Mouse (Mus musculus) CH12.LX (cell line): ENCODE data around the gene Dhx37. TPM values are rescaled to one million over a fixed set of nuclear protein-coding genes. Genes with fewer than 3 reads are reported as not detected.

Experiments used
- DNase-seq: peaks from one replicate; pipeline ENCODE4 v3.0.0-alpha.2; 2013; ENCODE audit errors: extremely low read depth
- H3K27ac ChIP-seq: 2 replicates; pipeline ENCODE4 v1.5.1; 2012; ENCODE audit warnings: low read depth, mild to moderate bottlenecking, control low read depth, moderate library complexity; ENCODE audit not compliant: insufficient read depth
- H3K27me3 ChIP-seq: replicated peaks from 2 replicates; pipeline ENCODE3; 2012; ENCODE audit warnings: inconsistent platforms
- H3K36me3 ChIP-seq, 2 experiments: replicated peaks in 1 of 2; 2 replicates each; pipeline versions ENCODE3 to v1.6.1; 2012; ENCODE audit warnings: inconsistent platforms in 1 of 2, low read length in 1 of 2, mild to moderate bottlenecking in 1 of 2, mixed read lengths in 1 of 2, moderate library complexity in 1 of 2; ENCODE audit not compliant: control insufficient read depth in 1 of 2, insufficient read depth in 1 of 2
- H3K4me1 ChIP-seq, 2 experiments: 2 replicates each; pipeline ENCODE4 v1.6.1; 2012; ENCODE audit warnings: inconsistent platforms in 1 of 2, moderate library complexity in 1 of 2; ENCODE audit not compliant: insufficient read depth in 2 of 2, control insufficient read depth in 1 of 2
- H3K4me2 ChIP-seq: 2 replicates; pipeline ENCODE4 v1.6.1; 2012; ENCODE audit warnings: low read depth, mild to moderate bottlenecking, control low read depth; ENCODE audit not compliant: poor library complexity, insufficient read depth, severe bottlenecking
- H3K4me3 ChIP-seq, 3 experiments: fragments of 150-350 bp in 1 of 3; sonication (generic) in 1 of 3; replicated peaks in 1 of 3; 2 replicates each; pipeline versions ENCODE3 to v1.5.1; 2011 to 2012; ENCODE audit warnings: low read depth in 2 of 3, low read length in 2 of 3, mild to moderate bottlenecking in 2 of 3, moderate library complexity in 2 of 3, control low read depth in 1 of 3, improper control_type of control experiment in 1 of 3, inconsistent platforms in 1 of 3, mixed read lengths in 1 of 3; ENCODE audit not compliant: poor library complexity in 1 of 3
- H3K79me2 ChIP-seq: replicated peaks from 2 replicates; pipeline ENCODE4 v1.6.1; 2012; ENCODE audit warnings: mild to moderate bottlenecking, moderate library complexity; ENCODE audit not compliant: control insufficient read depth, poor library complexity, insufficient read depth, severe bottlenecking; ENCODE audit errors: extremely low read depth
- H3K9ac ChIP-seq: 2 replicates; pipeline ENCODE4 v1.6.1; 2012; ENCODE audit warnings: low read depth, mild to moderate bottlenecking, control low read depth, moderate library complexity; ENCODE audit not compliant: insufficient read depth
- H3K9me3 ChIP-seq: replicated peaks from 2 replicates; pipeline ENCODE3; 2012; ENCODE audit warnings: low read length, inconsistent platforms, mixed read lengths
- BHLHE40 ChIP-seq: IDR thresholded peaks from 2 replicates; pipeline ENCODE4 v1.6.1; 2011; ENCODE audit warnings: mild to moderate bottlenecking, low read depth, low read length, improper control_type of control experiment
- CHD1 ChIP-seq: IDR thresholded peaks from 2 replicates; pipeline ENCODE4 v1.6.1; 2012; ENCODE audit warnings: low read depth, low read length, improper control_type of control experiment, inconsistent platforms
- CHD2 ChIP-seq: IDR thresholded peaks from 2 replicates; pipeline ENCODE4 v1.6.1; 2011; ENCODE audit warnings: low read length, improper control_type of control experiment
- CTCF ChIP-seq, 2 experiments: IDR thresholded peaks in 1 of 2; conservative IDR thresholded peaks in 1 of 2; 2 replicates each; pipeline ENCODE4 v1.5.1; 2011 to 2012; ENCODE audit warnings: low read depth in 2 of 2, low read length in 2 of 2, improper control_type of control experiment in 1 of 2, inconsistent platforms in 1 of 2, mild to moderate bottlenecking in 1 of 2, moderate library complexity in 1 of 2
- E2F4 ChIP-seq: IDR thresholded peaks from 2 replicates; pipeline ENCODE4 v1.6.1; 2011; ENCODE audit warnings: low read depth, low read length, improper control_type of control experiment; ENCODE audit not compliant: insufficient replicate concordance
- ELF1 ChIP-seq: IDR thresholded peaks from 2 replicates; pipeline ENCODE4 v1.6.1; 2014; ENCODE audit warnings: low read depth, mild to moderate bottlenecking, inconsistent platforms, low read length, improper control_type of control experiment
- EP300 ChIP-seq: IDR thresholded peaks from 2 replicates; pipeline ENCODE4 v1.6.1; 2011; ENCODE audit warnings: low read length, improper control_type of control experiment
- ETS1 ChIP-seq: conservative IDR thresholded peaks from 2 replicates; pipeline ENCODE4 v1.6.1; 2012; ENCODE audit warnings: low read depth, mild to moderate bottlenecking, inconsistent platforms, low read length, improper control_type of control experiment, moderate library complexity
- GABPA ChIP-seq: IDR thresholded peaks from 2 replicates; pipeline ENCODE4 v1.6.1; 2012; ENCODE audit warnings: low read depth, low read length, improper control_type of control experiment, inconsistent platforms; ENCODE audit not compliant: insufficient replicate concordance
- HCFC1 ChIP-seq: IDR thresholded peaks from 2 replicates; pipeline ENCODE4 v1.6.1; 2012; ENCODE audit warnings: low read depth, mild to moderate bottlenecking, inconsistent platforms, low read length, improper control_type of control experiment
- IRF4 ChIP-seq: IDR thresholded peaks from 2 replicates; pipeline ENCODE4 v1.6.1; 2014; ENCODE audit warnings: low read depth, mild to moderate bottlenecking, inconsistent platforms, low read length, improper control_type of control experiment
- JUN ChIP-seq: IDR thresholded peaks from 2 replicates; pipeline ENCODE4 v1.6.1; 2011; ENCODE audit warnings: low read depth, mild to moderate bottlenecking, low read length, improper control_type of control experiment, moderate library complexity; ENCODE audit not compliant: insufficient read depth
- JUND ChIP-seq: conservative IDR thresholded peaks from 2 replicates; pipeline ENCODE4 v1.6.1; 2011; ENCODE audit warnings: low read depth, low read length, improper control_type of control experiment
- KAT2A ChIP-seq: IDR thresholded peaks from 2 replicates; pipeline ENCODE4 v1.6.1; 2012; ENCODE audit warnings: low read length, improper control_type of control experiment, inconsistent platforms; ENCODE audit not compliant: insufficient replicate concordance
- MAFK ChIP-seq: IDR thresholded peaks from 2 replicates; pipeline ENCODE4 v1.6.1; 2011; ENCODE audit warnings: low read length, improper control_type of control experiment; ENCODE audit not compliant: insufficient replicate concordance
- MAX ChIP-seq: IDR thresholded peaks from 2 replicates; pipeline ENCODE4 v1.6.1; 2011; ENCODE audit warnings: low read length, improper control_type of control experiment
- MAZ ChIP-seq: IDR thresholded peaks from 2 replicates; pipeline ENCODE4 v1.6.1; 2012; ENCODE audit warnings: low read depth, mild to moderate bottlenecking, inconsistent platforms, low read length, improper control_type of control experiment, moderate library complexity
- MEF2A ChIP-seq: IDR thresholded peaks from 2 replicates; pipeline ENCODE4 v1.6.1; 2014; ENCODE audit warnings: low read depth, mild to moderate bottlenecking, inconsistent platforms, low read length, improper control_type of control experiment, borderline replicate concordance
- MXI1 ChIP-seq: IDR thresholded peaks from 2 replicates; pipeline ENCODE4 v1.6.1; 2011; ENCODE audit warnings: mild to moderate bottlenecking, low read depth, low read length, improper control_type of control experiment
- MYC ChIP-seq: IDR thresholded peaks from 2 replicates; pipeline ENCODE4 v1.6.1; 2011; ENCODE audit warnings: low read depth, mild to moderate bottlenecking, improper control_type of control experiment, low read length
- NELFE ChIP-seq: IDR thresholded peaks from 2 replicates; pipeline ENCODE4 v1.6.1; 2011; ENCODE audit warnings: low read depth, low read length, improper control_type of control experiment
- NRF1 ChIP-seq: IDR thresholded peaks from 2 replicates; pipeline ENCODE4 v1.6.1; 2014; ENCODE audit warnings: low read depth, mild to moderate bottlenecking, inconsistent platforms, low read length, improper control_type of control experiment, moderate library complexity
- PAX5 ChIP-seq: IDR thresholded peaks from 2 replicates; pipeline ENCODE4 v1.6.1; 2012; ENCODE audit warnings: low read length, inconsistent platforms, mixed read lengths
- POLR2A ChIP-seq: IDR thresholded peaks from 2 replicates; pipeline ENCODE4 v1.6.1; 2011; ENCODE audit warnings: low read depth, mild to moderate bottlenecking, improper control_type of control experiment, low read length
- POLR2AphosphoS2 ChIP-seq: IDR thresholded peaks from 2 replicates; pipeline ENCODE4 v1.6.1; 2011; ENCODE audit warnings: low read depth, low read length, improper control_type of control experiment
- RAD21 ChIP-seq: IDR thresholded peaks from 2 replicates; pipeline ENCODE4 v1.6.1; 2011; ENCODE audit warnings: low read depth, mild to moderate bottlenecking, low read length, improper control_type of control experiment, moderate library complexity
- RCOR1 ChIP-seq: conservative IDR thresholded peaks from 2 replicates; pipeline ENCODE4 v1.6.1; 2012; ENCODE audit warnings: low read depth, mild to moderate bottlenecking, inconsistent platforms, low read length, improper control_type of control experiment
- SIN3A ChIP-seq: IDR thresholded peaks from 2 replicates; pipeline ENCODE4 v1.6.1; 2012; ENCODE audit warnings: low read length, improper control_type of control experiment, inconsistent platforms
- SMC3 ChIP-seq: IDR thresholded peaks from 2 replicates; pipeline ENCODE4 v1.6.1; 2011; ENCODE audit warnings: low read depth, low read length, improper control_type of control experiment
- TBP ChIP-seq: conservative IDR thresholded peaks from 2 replicates; pipeline ENCODE4 v1.6.1; 2011; ENCODE audit warnings: low read depth, low read length, improper control_type of control experiment
- TCF12 ChIP-seq: IDR thresholded peaks from 2 replicates; pipeline ENCODE4 v1.6.1; 2014; ENCODE audit warnings: low read depth, mild to moderate bottlenecking, inconsistent platforms, low read length, improper control_type of control experiment
- UBTF ChIP-seq: IDR thresholded peaks from 2 replicates; pipeline ENCODE4 v1.6.1; 2012; ENCODE audit warnings: low read depth, mild to moderate bottlenecking, inconsistent platforms, low read length, improper control_type of control experiment, moderate library complexity
- USF1 ChIP-seq: IDR thresholded peaks from 2 replicates; pipeline ENCODE4 v1.6.1; 2014; ENCODE audit warnings: low read depth, mild to moderate bottlenecking, inconsistent platforms, low read length, improper control_type of control experiment
- USF2 ChIP-seq: conservative IDR thresholded peaks from 2 replicates; pipeline ENCODE4 v1.6.1; 2011; ENCODE audit warnings: low read depth, low read length, improper control_type of control experiment
- ZC3H11A ChIP-seq: IDR thresholded peaks from 2 replicates; pipeline ENCODE4 v1.6.1; 2012; ENCODE audit warnings: low read depth, mild to moderate bottlenecking, inconsistent platforms, low read length, improper control_type of control experiment
- ZKSCAN1 ChIP-seq: IDR thresholded peaks from 2 replicates; pipeline ENCODE4 v1.6.1; 2012; ENCODE audit warnings: low read depth, inconsistent platforms, low read length, improper control_type of control experiment, borderline replicate concordance
- ZMIZ1 ChIP-seq: IDR thresholded peaks from 2 replicates; pipeline ENCODE4 v1.6.1; 2012; ENCODE audit warnings: low read depth, mild to moderate bottlenecking, inconsistent platforms, low read length, improper control_type of control experiment
- ZNF384 ChIP-seq: IDR thresholded peaks from 2 replicates; pipeline ENCODE4 v1.6.1; 2012; ENCODE audit warnings: low read depth, low read length, improper control_type of control experiment, inconsistent platforms
- dilution Hi-C: fragments of 300-500 bp; cut with MboI; formaldehyde crosslinking; loops from 2 replicates; pipeline ENCODE4 v1.14.3; 2020; ENCODE audit warnings: low sequenced_read_pairs; ENCODE audit not compliant: extremely low pct_unique_long_range_greater_than_20kb, extremely low pct_ligation_motif_present
- in situ Hi-C: fragments of 300-500 bp; cut with MboI; formaldehyde crosslinking; loops from 3 replicates; pipeline ENCODE4 v1.14.3; 2019; ENCODE audit warnings: low sequenced_read_pairs, low pct_ligation_motif_present, low pct_unique_long_range_greater_than_20kb, mixed read lengths
- polyA plus RNA-seq: library from polyadenylated mRNA; unstranded; fragments of >175 nt; gene quantifications from 2 replicates; pipeline ENCODE4 v1.2.1, GENCODE M21; 2012; ENCODE audit warnings: low read depth; ENCODE audit not compliant: insufficient read length
- total RNA-seq, 2 experiments: library from RNA; depleted of rRNA; stranded (reverse); fragments of 300-350 nt in 1 of 2; fragments of >200 nt in 1 of 2; gene quantifications; 2 replicates each; pipeline ENCODE4 v1.2.3; 2012 to 2014

Gene Dhx37
- total and polyA plus RNA-seq, 3 experiments, result 21.0 to 36.9 (median 26.0) TPM

DNA sequence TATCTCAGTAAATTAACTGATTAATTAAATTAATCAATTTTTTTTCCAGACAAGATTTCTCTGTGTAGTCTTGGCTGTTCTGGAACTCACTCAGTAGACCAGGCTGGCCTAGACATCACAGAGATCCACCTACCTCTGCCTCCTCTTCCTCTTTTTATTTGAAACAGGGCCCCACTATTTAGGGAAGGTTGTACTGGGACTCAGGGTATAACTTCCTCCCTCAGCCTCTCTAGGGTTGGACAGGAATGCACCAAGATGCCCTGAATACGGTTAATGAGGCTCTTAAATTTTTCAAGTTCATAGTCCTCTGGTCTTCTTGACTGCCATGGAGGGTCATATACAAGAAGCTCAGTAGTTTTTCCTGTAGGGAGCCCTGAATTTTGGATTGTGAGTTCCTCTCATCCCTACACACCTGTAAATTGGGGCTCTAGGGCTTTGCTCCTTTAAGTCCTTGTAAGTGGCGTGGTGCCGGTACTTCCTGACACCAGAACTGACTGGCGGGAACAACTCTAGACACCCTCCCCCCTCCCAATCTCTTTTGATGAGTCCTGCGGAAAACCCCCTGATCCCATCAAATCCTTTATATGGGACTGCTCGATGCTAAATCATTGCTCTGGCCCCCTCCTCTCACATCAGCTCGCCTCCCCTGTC is 6.8 kb upstream of the Dhx37 start:
- Histone ChIP-seq H3K9ac (peak overlapping the region; percentile 34; the same call in 1 of the 2 replicates), H3K79me2 (peaks cover 37% of the 10 kb centered on the region), H3K27ac (peak overlapping the region; percentile 9), H3K36me3 (peaks cover 4 to 23% of the 10 kb centered on the region in 2 experiments), H3K27me3 (no peaks in the 10 kb centered on the region), H3K4me2 (peak overlapping the region; percentile 65), H3K4me3 (peak overlapping the region; percentile 61 to 94 (median 87)), H3K9me3 (peaks cover 2% of the 10 kb centered on the region), H3K4me1 (peaks cover 3 to 37% of the 10 kb centered on the region in 2 experiments; a peak in 3 of 4 replicates)
- DNase-seq, result peak; percentile 58
- TF ChIP-seq CTCF (conservative IDR thresholded peaks at IDR 0.05 in 1 of 2, IDR thresholded peaks at IDR 0.05 in 1 of 2; ENCODE audit: low read depth in 2 of 2, low read length in 2 of 2), result no peak
- no peak for TF ChIP-seq USF2
- 0 out of 2 replicates have a peak, but pooled peaks have one; percentile 76 for TF ChIP-seq E2F4
- TF ChIP-seq MXI1, result no peak; the same call in 1 of the 2 replicates
- no peak for TF ChIP-seq KAT2A
- peak; percentile 55 for TF ChIP-seq ELF1
- no peak for TF ChIP-seq MAFK
- TF ChIP-seq ZC3H11A, result no peak
- TF ChIP-seq RAD21, result no peak
- no peak for TF ChIP-seq JUN
- no peak for TF ChIP-seq JUND
- TF ChIP-seq POLR2AphosphoS2, result no peak
- TF ChIP-seq GABPA, result no peak
- no peak for TF ChIP-seq POLR2A
- no peak for TF ChIP-seq BHLHE40
- TF ChIP-seq MAZ, result no peak
- no peak for TF ChIP-seq MAX
- no peak for TF ChIP-seq ETS1
- TF ChIP-seq HCFC1, result no peak; the same call in 1 of the 2 replicates
- no peak for TF ChIP-seq SMC3
- peak; percentile 72 for TF ChIP-seq MYC
- TF ChIP-seq NELFE, result no peak
- TF ChIP-seq TBP, result no peak
- TF ChIP-seq NRF1, result no peak
- 0 out of 2 replicates have a peak, but pooled peaks have one; percentile 15 for TF ChIP-seq IRF4
- TF ChIP-seq TCF12, result no peak
- no peak for TF ChIP-seq ZKSCAN1
- TF ChIP-seq UBTF, result no peak
- no peak for TF ChIP-seq ZMIZ1
- TF ChIP-seq USF1, result no peak
- no peak for TF ChIP-seq CHD2
- TF ChIP-seq CHD1, result no peak
- TF ChIP-seq ZNF384, result no peak
- TF ChIP-seq PAX5, result no peak
- 0 out of 2 replicates have a peak, but pooled peaks have one; percentile 13 for TF ChIP-seq SIN3A
- 0 out of 2 replicates have a peak, but pooled peaks have one; percentile 27 for TF ChIP-seq MEF2A
- no peak for TF ChIP-seq RCOR1
- TF ChIP-seq EP300, result no peak
- in situ Hi-C loops (no loop called here), dilution Hi-C loops (no loop called here)
